Mouse (Mus musculus): ENCODE results near the gene Sprr2b. TPM values are rescaled to one million over a fixed set of nuclear protein-coding genes. Genes with fewer than 3 reads are reported as not detected.
A peak's percentile ranks its signal among the peaks of the same experiment; 100 is the strongest.
"Not testable (repeated sequence)": the region's sequence is repeated elsewhere in the genome, so short reads cannot be mapped to it uniquely, and the experiment has no call there.

The Sprr2b gene
- polyA plus RNA-seq (2015; fragmentation: Nextera tagmentation; extraction: Ambion mirVana): 0.97 TPM in 1 of 2 replicates, not detected in the other

DNA sequence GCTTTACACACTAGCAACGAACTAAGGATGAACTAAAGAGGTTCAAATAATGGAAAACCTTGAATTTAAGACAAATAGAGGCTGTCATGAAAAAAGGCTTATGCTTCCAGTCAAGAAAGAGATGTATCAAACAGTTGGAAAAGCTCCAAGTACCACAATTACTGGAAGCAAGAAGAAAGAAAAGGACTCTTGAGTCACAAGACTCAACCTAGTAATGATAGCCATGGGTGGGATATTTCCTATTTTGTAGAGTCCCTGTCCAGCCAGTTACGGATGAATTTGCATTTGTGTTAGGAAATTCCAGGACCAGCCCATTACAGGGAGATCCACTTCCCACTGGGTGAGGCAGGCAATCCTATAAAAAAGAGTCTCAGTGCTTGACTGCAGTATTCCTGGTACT lies at the start of gene Sprr2b:
TSS of gene Sprr2b (plus strand) at position 301 of the 400 bp plus-strand sequence.
- Histone ChIP-seq H3K4me3 (ENCODE audit: low read length) (no peak within 1 kb of the TSS), H3K27ac (ENCODE audit: low read depth, low read length) (no peak within 1 kb of the TSS), H3K9ac (ENCODE audit: low read depth, low read length) (no peak within 1 kb of the TSS), H3K36me3 (ENCODE audit: control insufficient read depth, insufficient read depth, low read length) (no peaks in the 10 kb centered on the region), H3K27me3 (replicated peaks; ENCODE audit: control insufficient read depth, insufficient read depth, low read length) (no peaks in the 10 kb centered on the region), H3K4me2 (ENCODE audit: low read length) (no peak within 1 kb of the TSS), H3K4me1 (ENCODE audit: control insufficient read depth, insufficient read depth, low read depth, low read length) (no peaks in the 10 kb centered on the region), H3K9me3 (ENCODE audit: control insufficient read depth, low read length) (no peaks in the 10 kb centered on the region)
- 82% methylated on average over 2 of the region's 2 CpGs for WGBS
- ATAC-seq: no peak

GRCm38 (mm10) chr3:92271414-92271985 lies 44.9 kb upstream of the Sprr2b start:
- WGBS: no CpG with 5 or more reads among the region's 4 CpGs
- H3K9me3 ChIP-seq (ENCODE audit: control insufficient read depth, low read length); H3K4me1 ChIP-seq (ENCODE audit: control insufficient read depth, insufficient read depth, low read depth, low read length); H3K27ac ChIP-seq (ENCODE audit: low read depth, low read length); H3K27me3 ChIP-seq (replicated peaks; ENCODE audit: control insufficient read depth, insufficient read depth, low read length); H3K4me3 ChIP-seq (ENCODE audit: low read length); H3K4me2 ChIP-seq (ENCODE audit: low read length); H3K36me3 ChIP-seq (ENCODE audit: control insufficient read depth, insufficient read depth, low read length); H3K9ac ChIP-seq (ENCODE audit: low read depth, low read length): not testable (repeated sequence)
- ATAC-seq: peak; percentile 45; the same call in 1 of the 2 replicates

DNA sequence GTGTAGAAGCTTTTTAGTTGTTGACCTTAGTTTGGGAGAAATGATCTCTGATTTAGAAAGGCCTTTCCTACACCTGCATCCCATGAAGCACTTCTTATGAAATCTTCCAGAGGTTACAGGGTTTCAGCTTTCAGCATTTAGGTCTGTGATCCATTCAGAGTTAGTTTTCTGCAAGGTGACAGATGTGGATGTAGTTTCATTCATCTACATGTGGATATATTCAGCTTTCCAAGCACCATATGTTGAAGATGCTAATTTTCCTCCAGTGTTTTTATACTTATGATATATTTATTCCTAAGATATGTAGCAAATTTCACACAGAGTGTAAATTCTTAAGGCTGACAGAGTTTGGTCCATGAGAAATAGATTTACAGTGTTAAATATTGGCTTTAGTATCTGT lies 42.9 kb upstream of the Sprr2b start:
- 0 out of 2 replicates have a peak, but pooled peaks have one; percentile 35 for ATAC-seq
- not testable (repeated sequence) for H3K36me3 ChIP-seq (ENCODE audit: control insufficient read depth, insufficient read depth, low read length); H3K27ac ChIP-seq (ENCODE audit: low read depth, low read length); H3K9me3 ChIP-seq (ENCODE audit: control insufficient read depth, low read length); H3K4me3 ChIP-seq (ENCODE audit: low read length); H3K4me1 ChIP-seq (ENCODE audit: control insufficient read depth, insufficient read depth, low read depth, low read length); H3K9ac ChIP-seq (ENCODE audit: low read depth, low read length); H3K4me2 ChIP-seq (ENCODE audit: low read length); H3K27me3 ChIP-seq (replicated peaks; ENCODE audit: control insufficient read depth, insufficient read depth, low read length)

DNA sequence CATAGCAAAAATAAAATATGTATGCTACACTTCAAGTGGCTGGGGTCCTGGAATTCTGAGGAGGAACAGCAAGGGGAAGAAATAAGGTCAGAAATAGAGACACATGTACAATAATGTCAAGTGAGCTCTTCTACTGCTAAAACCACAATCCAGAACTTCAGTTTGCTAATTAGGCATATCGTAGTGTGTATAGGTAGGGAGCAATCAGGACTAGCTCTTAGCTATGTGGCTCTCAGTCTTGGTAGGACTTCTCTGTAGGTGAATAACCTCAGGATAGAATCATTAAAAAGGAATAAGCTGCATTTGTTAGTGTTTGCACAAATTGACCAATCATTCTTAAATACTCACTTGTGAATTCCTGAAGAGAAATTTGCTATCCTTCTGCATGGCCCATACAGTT lies 42.4 kb upstream of the Sprr2b start:
- H3K4me3 ChIP-seq (ENCODE audit: low read length); H3K9ac ChIP-seq (ENCODE audit: low read depth, low read length); H3K4me1 ChIP-seq (ENCODE audit: control insufficient read depth, insufficient read depth, low read depth, low read length); ATAC-seq; H3K27ac ChIP-seq (ENCODE audit: low read depth, low read length); H3K36me3 ChIP-seq (ENCODE audit: control insufficient read depth, insufficient read depth, low read length); H3K4me2 ChIP-seq (ENCODE audit: low read length); H3K9me3 ChIP-seq (ENCODE audit: control insufficient read depth, low read length); H3K27me3 ChIP-seq (replicated peaks; ENCODE audit: control insufficient read depth, insufficient read depth, low read length): not testable (repeated sequence)
- WGBS: no CpG with 5 or more reads among the region's 1 CpGs

DNA sequence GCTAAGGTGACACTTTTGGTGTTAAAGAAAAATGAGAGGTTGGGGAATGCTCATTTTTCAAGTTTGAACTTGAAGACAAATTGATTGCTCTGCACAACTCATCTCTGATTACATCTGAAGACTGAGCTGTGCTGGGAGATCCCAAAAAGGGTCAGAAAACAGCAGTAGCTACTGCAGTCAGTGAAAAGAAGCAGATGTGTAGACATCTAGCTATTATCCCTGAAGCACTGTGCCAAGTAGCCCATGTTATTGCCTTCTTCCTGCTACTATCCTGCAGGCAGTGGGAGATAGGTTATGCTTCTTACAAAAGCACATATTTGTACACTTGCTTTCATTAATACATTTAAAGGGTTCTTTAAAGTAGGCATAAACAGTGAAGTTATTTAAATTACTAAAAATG lies 36.8 kb upstream of the Sprr2b start:
- not testable (repeated sequence) for H3K4me3 ChIP-seq (ENCODE audit: low read length); H3K36me3 ChIP-seq (ENCODE audit: control insufficient read depth, insufficient read depth, low read length); H3K4me1 ChIP-seq (ENCODE audit: control insufficient read depth, insufficient read depth, low read depth, low read length); H3K4me2 ChIP-seq (ENCODE audit: low read length); H3K27me3 ChIP-seq (replicated peaks; ENCODE audit: control insufficient read depth, insufficient read depth, low read length); H3K27ac ChIP-seq (ENCODE audit: low read depth, low read length); H3K9ac ChIP-seq (ENCODE audit: low read depth, low read length); H3K9me3 ChIP-seq (ENCODE audit: control insufficient read depth, low read length)
- peak; percentile 80 for ATAC-seq

- H3K4me3 ChIP-seq (ENCODE audit: low read length); H3K4me2 ChIP-seq (ENCODE audit: low read length); H3K4me1 ChIP-seq (ENCODE audit: control insufficient read depth, insufficient read depth, low read depth, low read length); H3K36me3 ChIP-seq (ENCODE audit: control insufficient read depth, insufficient read depth, low read length); H3K27ac ChIP-seq (ENCODE audit: low read depth, low read length); H3K27me3 ChIP-seq (replicated peaks; ENCODE audit: control insufficient read depth, insufficient read depth, low read length); ATAC-seq; H3K9ac ChIP-seq (ENCODE audit: low read depth, low read length); H3K9me3 ChIP-seq (ENCODE audit: control insufficient read depth, low read length): not testable (repeated sequence)
- WGBS: 67% methylated on average over 5 of the region's 12 CpGs
These were observed 35.3 kb upstream of the Sprr2b start for GRCm38 (mm10) chr3:92280963-92281606.

DNA sequence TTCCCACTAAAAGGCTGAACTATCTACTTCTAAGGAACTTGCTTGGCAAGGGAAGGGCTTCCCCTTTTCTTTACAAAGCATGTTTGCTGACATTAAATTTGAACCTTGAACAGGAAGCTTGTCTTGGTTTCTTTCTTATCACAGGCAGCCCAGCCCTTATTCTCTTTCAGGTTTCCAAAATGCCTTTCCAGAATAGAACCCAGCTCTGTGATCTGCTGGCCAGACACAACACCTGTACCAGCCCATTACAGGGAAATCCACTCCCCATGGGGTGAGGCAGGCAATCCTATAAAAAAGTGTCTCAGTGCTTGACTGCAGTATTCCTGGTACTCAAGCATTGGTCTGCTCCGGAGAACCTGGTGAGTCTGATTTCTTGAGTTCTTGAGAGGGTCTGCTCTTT lies 31.3 kb upstream of the Sprr2b start, which contains the start of gene Sprr2a3:
TSS of gene Sprr2a3 (plus strand) at position 317 of the 400 bp plus-strand sequence.
- not testable (repeated sequence) for H3K9ac ChIP-seq (ENCODE audit: low read depth, low read length); H3K4me2 ChIP-seq (ENCODE audit: low read length); H3K36me3 ChIP-seq (ENCODE audit: control insufficient read depth, insufficient read depth, low read length); H3K27me3 ChIP-seq (replicated peaks; ENCODE audit: control insufficient read depth, insufficient read depth, low read length); H3K4me3 ChIP-seq (ENCODE audit: low read length); ATAC-seq; H3K4me1 ChIP-seq (ENCODE audit: control insufficient read depth, insufficient read depth, low read depth, low read length); H3K9me3 ChIP-seq (ENCODE audit: control insufficient read depth, low read length); H3K27ac ChIP-seq (ENCODE audit: low read depth, low read length)
- WGBS: 77% methylated on average over 1 of the region's 1 CpGs

DNA sequence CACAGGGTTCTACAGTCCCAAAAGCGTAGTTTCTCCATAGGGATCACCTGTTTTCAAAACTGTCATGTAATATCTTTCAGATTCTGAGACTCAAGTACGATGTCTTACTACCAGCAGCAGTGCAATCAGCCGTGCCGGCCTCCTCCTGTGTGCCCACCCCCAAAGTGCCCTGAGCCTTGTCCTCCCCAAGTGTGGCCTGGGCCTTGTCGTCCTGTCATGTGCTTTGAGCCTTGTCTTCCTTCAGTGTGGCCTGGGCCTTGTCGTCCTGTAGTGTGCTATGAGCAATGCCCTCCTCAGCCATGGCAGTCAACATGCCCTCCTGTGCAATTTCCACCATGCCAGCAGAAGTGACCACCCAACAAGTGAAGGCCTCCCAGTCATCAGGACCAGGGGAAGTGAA lies 27.9 kb upstream of the Sprr2b start:
- H3K4me2 ChIP-seq (ENCODE audit: low read length); H3K4me1 ChIP-seq (ENCODE audit: control insufficient read depth, insufficient read depth, low read depth, low read length); H3K9ac ChIP-seq (ENCODE audit: low read depth, low read length); H3K27me3 ChIP-seq (replicated peaks; ENCODE audit: control insufficient read depth, insufficient read depth, low read length); H3K4me3 ChIP-seq (ENCODE audit: low read length); H3K36me3 ChIP-seq (ENCODE audit: control insufficient read depth, insufficient read depth, low read length); H3K9me3 ChIP-seq (ENCODE audit: control insufficient read depth, low read length); H3K27ac ChIP-seq (ENCODE audit: low read depth, low read length); ATAC-seq: not testable (repeated sequence)
- WGBS: 87% methylated on average over 5 of the region's 6 CpGs

DNA sequence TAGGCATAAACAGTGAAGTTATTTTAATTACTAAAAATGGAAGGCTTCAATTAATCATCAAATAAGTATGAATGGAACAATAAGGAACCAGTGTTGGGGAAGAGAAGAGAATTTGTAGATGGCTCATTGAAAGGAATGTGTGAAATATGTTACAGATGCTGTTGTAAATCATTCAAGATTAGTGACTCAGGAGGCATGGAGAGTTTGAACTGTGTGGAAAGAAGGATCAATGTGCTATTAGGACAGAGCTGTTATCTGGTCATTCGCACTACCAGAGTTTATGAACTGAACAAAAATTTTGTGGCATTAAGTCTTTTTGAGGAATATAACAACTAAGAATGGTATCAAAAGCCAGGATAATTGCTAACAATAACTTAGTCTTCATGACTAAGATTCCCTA lies 9.0 kb upstream of the Sprr2b start:
- Histone ChIP-seq H3K27ac (ENCODE audit: low read depth, low read length) (no peak overlapping the region), H3K27me3 (replicated peaks; ENCODE audit: control insufficient read depth, insufficient read depth, low read length) (no peaks in the 10 kb centered on the region), H3K4me1 (ENCODE audit: control insufficient read depth, insufficient read depth, low read depth, low read length) (no peaks in the 10 kb centered on the region), H3K36me3 (ENCODE audit: control insufficient read depth, insufficient read depth, low read length) (no peaks in the 10 kb centered on the region), H3K4me2 (ENCODE audit: low read length) (no peak overlapping the region), H3K9me3 (ENCODE audit: control insufficient read depth, low read length) (no peaks in the 10 kb centered on the region), H3K9ac (ENCODE audit: low read depth, low read length) (no peak overlapping the region), H3K4me3 (ENCODE audit: low read length) (no peak overlapping the region)
- no peak for ATAC-seq
- WGBS: 93% methylated on average over 1 of the region's 1 CpGs
